ENCODE assay signal across 9 mouse cellular contexts in genomic region chr9:42652756-42653155, GRCm38 (mm10).
A peak's percentile ranks its signal among the peaks of the same experiment; 100 is the strongest.
DNase-seq lines count a peak whose midpoint lies in the region; ATAC-seq and TF ChIP-seq lines count a peak whose summit lies in the region.
"Had no signal": no experiment of that assay in that cellular context is flagged by ENCODE, and none has a peak within 500 bp of the region (broad histone marks: within the 10 kb centered on the region; RNA-seq: fewer than 3 reads in every experiment).

No protein-coding gene starts in this region.

- peak; percentile 5 to 12 for DNase-seq in heart, postnatal 36 days
- DNase-seq in heart, adult 9 months (ENCODE audit: low spot score in 2 of 2) = no peak
- DNase-seq in ES-E14 (ENCODE audit: low read depth, low spot score) = peak; percentile 58
- peak; percentile 92 for DNase-seq in lung, embryonic 14.5 days
- DNase-seq in layer of hippocampus, adult 11-12 months (ENCODE audit: low spot score) = no peak
- DNase-seq in spleen, postnatal 4 days (ENCODE audit: low spot score in 2 of 2) = no peak

- no peak overlapping the region for H3K4me3 ChIP-seq in ES-E14 (ENCODE audit: insufficient read depth in 1 of 2, low read depth in 1 of 2, low read length in 2 of 2, poor library complexity in 1 of 2, severe bottlenecking in 1 of 2)
- no peak overlapping the region for H3K4me3 ChIP-seq in lung, embryonic 14.5 days (ENCODE audit: low read depth, low read length)
- H3K4me3 ChIP-seq in forebrain, embryonic 16.5 days (replicated peaks; ENCODE audit: low read length) = no peak overlapping the region
- H3K4me3 ChIP-seq: limb, embryonic 15.5 days had no signal

- intact Hi-C loops in heart, postnatal 36 days (cut with DNase I) = no loop called here

- no peak overlapping the region for H3K27ac ChIP-seq in ES-E14 (ENCODE audit: insufficient read depth, low read depth, low read length, poor library complexity, severe bottlenecking)
- no peak overlapping the region for H3K27ac ChIP-seq in lung, embryonic 14.5 days (ENCODE audit: low read depth)
- H3K27ac ChIP-seq in forebrain, embryonic 16.5 days (ENCODE audit: low read length) = no peak overlapping the region
- H3K27ac ChIP-seq: limb, embryonic 15.5 days had no signal

- no peak overlapping the region for H3K4me2 ChIP-seq in lung, embryonic 14.5 days
- no peak overlapping the region for H3K4me2 ChIP-seq in forebrain, embryonic 16.5 days (ENCODE audit: low read length)
- H3K4me2 ChIP-seq: limb, embryonic 15.5 days had no signal

- peak; percentile 78 for ATAC-seq in common myeloid progenitor, adult 5-6 weeks (replicated peaks; ENCODE audit: low read depth, poor library complexity, severe bottlenecking)
- no peak for ATAC-seq in lung, embryonic 14.5 days (ENCODE audit: insufficient read depth)
- no peak for ATAC-seq in forebrain, embryonic 16.5 days

- no peaks in the 10 kb centered on the region for H3K9me3 ChIP-seq in ES-E14 (ENCODE audit: control insufficient read depth, insufficient read depth, low read depth, low read length)
- H3K9me3 ChIP-seq in lung, embryonic 14.5 days (ENCODE audit: low read depth, low read length) = no peaks in the 10 kb centered on the region
- no peaks in the 10 kb centered on the region for H3K9me3 ChIP-seq in forebrain, embryonic 16.5 days (ENCODE audit: control insufficient read depth, low read length)
- H3K9me3 ChIP-seq: limb, embryonic 15.5 days had no signal

- no peak for TF ChIP-seq CTCF in lung, embryonic 14.5 days (IDR thresholded peaks at IDR 0.05; ENCODE audit: low read depth)

- H3K36me3 ChIP-seq in ES-E14 (ENCODE audit: control insufficient read depth, insufficient read depth, low read length, poor library complexity, severe bottlenecking) = no peaks in the 10 kb centered on the region
- no peaks in the 10 kb centered on the region for H3K36me3 ChIP-seq in lung, embryonic 14.5 days (ENCODE audit: insufficient read depth)
- H3K36me3 ChIP-seq in forebrain, embryonic 16.5 days (ENCODE audit: control insufficient read depth, insufficient read depth) = no peaks in the 10 kb centered on the region
- H3K36me3 ChIP-seq: limb, embryonic 15.5 days had no signal

- H3K27me3 ChIP-seq in lung, embryonic 14.5 days (ENCODE audit: insufficient read depth, low read length) = no peaks in the 10 kb centered on the region
- no peaks in the 10 kb centered on the region for H3K27me3 ChIP-seq in forebrain, embryonic 16.5 days (replicated peaks; ENCODE audit: control insufficient read depth, insufficient read depth, low read length)
- H3K27me3 ChIP-seq: limb, embryonic 15.5 days had no signal

- in situ Hi-C loops in ES-E14 (cut with MboI; ENCODE audit: low sequenced_read_pairs in 2 of 2, unreplicated experiment in 2 of 2) = no loop called here

- 86% methylated on average over 2 of the region's 2 CpGs for WGBS in lung, embryonic 14.5 days
- 59% methylated on average over 2 of the region's 2 CpGs for WGBS in forebrain, embryonic 16.5 days

- H3K9ac ChIP-seq in ES-E14 (ENCODE audit: insufficient read depth, low read depth, low read length, poor library complexity, severe bottlenecking) = no peak overlapping the region
- no peak overlapping the region for H3K9ac ChIP-seq in lung, embryonic 14.5 days
- no peak overlapping the region for H3K9ac ChIP-seq in forebrain, embryonic 16.5 days (replicated peaks; ENCODE audit: low read depth, low read length)
- H3K9ac ChIP-seq: limb, embryonic 15.5 days had no signal

- H3K4me1 ChIP-seq in ES-E14 (ENCODE audit: control insufficient read depth in 2 of 2, insufficient read depth in 2 of 2, low read length in 2 of 2, poor library complexity in 1 of 2) = peaks cover 1 to 5% of the 10 kb centered on the region in 2 experiments; a peak in 1 of 4 replicates
- no peaks in the 10 kb centered on the region for H3K4me1 ChIP-seq in lung, embryonic 14.5 days (ENCODE audit: insufficient read depth)
- H3K4me1 ChIP-seq in forebrain, embryonic 16.5 days (replicated peaks; ENCODE audit: control insufficient read depth, insufficient read depth, low read length) = peaks cover 2% of the 10 kb centered on the region; the same call in 1 of the 2 replicates
- H3K4me1 ChIP-seq: limb, embryonic 15.5 days had no signal

TF ChIP-seq in ES-E14, 5 proteins besides CTCF, POLR2A, EP300 and RAD21:
- TF ChIP-seq MAFK (IDR thresholded peaks at IDR 0.05; ENCODE audit: insufficient read depth, low read depth, low read length) (no peak), HCFC1 (IDR thresholded peaks at IDR 0.05; ENCODE audit: borderline replicate concordance, insufficient read depth, low read length) (no peak), ZC3H11A (IDR thresholded peaks at IDR 0.05; ENCODE audit: borderline replicate concordance, low read depth, low read length) (no peak), ZNF384 (IDR thresholded peaks at IDR 0.05; ENCODE audit: low read depth, low read length) (no peak), CHD2 (IDR thresholded peaks at IDR 0.05; ENCODE audit: low read depth, low read length) (no peak)

Comparison
In these comparisons a context has a peak if more than half of its experiments do, and no peak if none do; other contexts are left out.
1. DNase-seq: peak in heart, postnatal 36 days (2 of 2), ES-E14 (single experiment) and lung, embryonic 14.5 days (single experiment); none in heart, adult 9 months (0 of 2), layer of hippocampus, adult 11-12 months (single experiment) and spleen, postnatal 4 days (0 of 2).